8 mouse cellular contexts compared by ENCODE assay signal in the genomic region with DNA sequence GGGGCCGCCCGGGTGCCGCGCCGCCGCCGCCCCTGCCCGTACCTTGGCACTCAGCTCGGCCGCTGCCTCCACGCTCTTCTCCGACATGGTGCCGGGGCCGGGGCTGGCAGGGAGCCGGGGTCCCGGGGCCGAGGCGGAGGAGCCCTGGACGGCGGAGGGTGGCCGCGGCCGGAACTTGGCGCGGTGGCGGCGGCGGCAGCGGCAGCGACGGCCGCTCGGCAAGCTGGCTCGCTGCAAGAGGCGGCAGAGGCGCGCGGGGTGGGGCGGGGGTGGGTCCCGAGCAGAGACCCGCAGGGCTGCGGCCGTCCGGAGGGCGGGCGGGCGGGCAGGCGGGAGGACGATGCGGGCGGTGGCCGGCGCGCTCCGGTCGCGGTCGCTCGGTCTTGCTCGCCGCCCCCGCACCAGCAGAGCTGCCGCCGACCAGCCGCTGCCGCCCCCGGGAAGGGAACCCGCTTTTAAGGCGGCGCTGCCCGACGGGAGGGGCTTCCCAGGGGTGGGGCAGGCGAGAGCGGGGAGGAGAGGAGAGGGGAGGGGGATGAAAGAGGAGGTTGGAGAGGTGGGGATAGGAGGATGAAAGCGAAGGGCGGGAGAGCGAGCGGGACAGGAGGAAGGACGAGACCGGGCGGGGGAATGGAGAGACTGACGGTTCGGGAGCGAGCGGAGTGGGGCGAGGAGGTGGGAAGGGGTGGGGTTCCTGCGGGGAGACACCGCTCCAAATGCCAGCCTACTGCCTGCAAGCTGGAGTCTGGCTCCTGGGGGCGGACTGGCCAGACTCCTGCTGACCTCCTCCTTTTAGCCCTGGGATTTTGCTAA. TPM values are rescaled to one million over a fixed set of nuclear protein-coding genes. Genes with fewer than 3 reads are reported as not detected.
A peak's percentile ranks its signal among the peaks of the same experiment; 100 is the strongest.
DNase-seq lines count a peak whose midpoint lies in the region; ATAC-seq and TF ChIP-seq lines count a peak whose summit lies in the region.

No protein-coding gene starts in this region.

- no peak for TF ChIP-seq CTCF in bone marrow macrophage, adult 2 months (IDR thresholded peaks at IDR 0.05; ENCODE audit: low read depth, low read length)
- TF ChIP-seq CTCF in testis, adult 2 months (IDR thresholded peaks at IDR 0.05; ENCODE audit: control insufficient read depth, insufficient read depth, insufficient replicate concordance, low read depth, low read length) = no peak

- no peaks in the 10 kb centered on the region for H3K27me3 ChIP-seq in heart, embryonic 13.5 days (replicated peaks)
- peaks cover 90% of the 10 kb centered on the region for H3K27me3 ChIP-seq in liver, embryonic 13.5 days
- H3K27me3 ChIP-seq in neural tube, embryonic 12.5 days (replicated peaks) = no peaks in the 10 kb centered on the region
- H3K27me3 ChIP-seq in testis, adult 2 months (ENCODE audit: control insufficient read depth, insufficient read depth, low read length) = peaks cover 5% of the 10 kb centered on the region

- no peaks in the 10 kb centered on the region for H3K9me3 ChIP-seq in heart, embryonic 13.5 days
- no peaks in the 10 kb centered on the region for H3K9me3 ChIP-seq in liver, embryonic 13.5 days (replicated peaks)
- no peaks in the 10 kb centered on the region for H3K9me3 ChIP-seq in neural tube, embryonic 12.5 days

- peak; percentile 77 for DNase-seq in CD4-positive helper T cell, adult 2 months (ENCODE audit: low read depth, low spot score)
- DNase-seq in fibroblast of lung, adult 2 months (ENCODE audit: low read depth) = peak; percentile 74
- peak; percentile 95 for DNase-seq in kidney, postnatal 10 days
- peak; percentile 44 for DNase-seq in liver, embryonic 13.5 days

- WGBS in heart, embryonic 13.5 days = under 1% methylated on average over 67 of the region's 89 CpGs
- 1% methylated on average over 47 of the region's 89 CpGs for WGBS in liver, embryonic 13.5 days (ENCODE audit: insufficient replicate concordance)
- WGBS in neural tube, embryonic 12.5 days = under 1% methylated on average over 89 of the region's 89 CpGs

- peak overlapping the region; percentile 82 for H3K4me3 ChIP-seq in bone marrow macrophage, adult 2 months (ENCODE audit: insufficient read depth, low read length)
- peak overlapping the region; percentile 94 for H3K4me3 ChIP-seq in heart, embryonic 13.5 days
- H3K4me3 ChIP-seq in liver, embryonic 13.5 days (replicated peaks) = peak overlapping the region; percentile 72
- H3K4me3 ChIP-seq in neural tube, embryonic 12.5 days = peak overlapping the region; percentile 94
- H3K4me3 ChIP-seq in testis, adult 2 months (ENCODE audit: control insufficient read depth, low read depth, low read length) = peak overlapping the region; percentile 92

- TF ChIP-seq POLR2A in bone marrow macrophage, adult 2 months (IDR thresholded peaks at IDR 0.05; ENCODE audit: borderline replicate concordance, low read depth, low read length) = no peak
- peak; percentile 51 for TF ChIP-seq POLR2A in testis, adult 2 months (IDR thresholded peaks at IDR 0.05; ENCODE audit: control insufficient read depth, low read depth, low read length)

- H3K4me1 ChIP-seq in bone marrow macrophage, adult 2 months (ENCODE audit: control insufficient read depth, insufficient read depth, low read length) = peaks cover 63% of the 10 kb centered on the region
- H3K4me1 ChIP-seq in heart, embryonic 13.5 days = peaks cover 67% of the 10 kb centered on the region
- H3K4me1 ChIP-seq in liver, embryonic 13.5 days (replicated peaks) = peaks cover 72% of the 10 kb centered on the region
- H3K4me1 ChIP-seq in neural tube, embryonic 12.5 days = peaks cover 52% of the 10 kb centered on the region
- H3K4me1 ChIP-seq in testis, adult 2 months (ENCODE audit: control insufficient read depth, insufficient read depth, low read length) = peaks cover 24% of the 10 kb centered on the region

- H3K36me3 ChIP-seq in heart, embryonic 13.5 days = peaks cover 24% of the 10 kb centered on the region
- H3K36me3 ChIP-seq in liver, embryonic 13.5 days = peaks cover 12% of the 10 kb centered on the region
- peaks cover 23% of the 10 kb centered on the region for H3K36me3 ChIP-seq in neural tube, embryonic 12.5 days
- no peaks in the 10 kb centered on the region for H3K36me3 ChIP-seq in testis, adult 2 months (ENCODE audit: control insufficient read depth, insufficient read depth, low read length)

- H3K9ac ChIP-seq in heart, embryonic 13.5 days = peak overlapping the region; percentile 100
- H3K9ac ChIP-seq in liver, embryonic 13.5 days = peak overlapping the region; percentile 81
- peak overlapping the region; percentile 100 for H3K9ac ChIP-seq in neural tube, embryonic 12.5 days

- H3K27ac ChIP-seq in bone marrow macrophage, adult 2 months (ENCODE audit: insufficient read depth, low read depth, low read length) = peak overlapping the region; percentile 73
- H3K27ac ChIP-seq in heart, embryonic 13.5 days (replicated peaks) = peak overlapping the region; percentile 100
- H3K27ac ChIP-seq in liver, embryonic 13.5 days = peak overlapping the region; percentile 88
- H3K27ac ChIP-seq in neural tube, embryonic 12.5 days = peak overlapping the region; percentile 100
- H3K27ac ChIP-seq in testis, adult 2 months (ENCODE audit: control insufficient read depth, insufficient read depth, low read depth, low read length) = peak overlapping the region; percentile 68

- peak overlapping the region; percentile 100 for H3K4me2 ChIP-seq in heart, embryonic 13.5 days
- peak overlapping the region; percentile 93 for H3K4me2 ChIP-seq in liver, embryonic 13.5 days
- H3K4me2 ChIP-seq in neural tube, embryonic 12.5 days (replicated peaks) = peak overlapping the region; percentile 96

- ATAC-seq in heart, embryonic 13.5 days (ENCODE audit: extremely low read depth, insufficient number of reproducible peaks, low FRiP score, low TSS enrichment) = peak; percentile 56
- peak; percentile 52 for ATAC-seq in liver, embryonic 13.5 days (ENCODE audit: low read depth)
- ATAC-seq in neural tube, embryonic 12.5 days (ENCODE audit: low FRiP score, low read depth) = peak; percentile 72

RNA-seq across cellular contexts. Expression of a gene that starts 2.2 kb away (rescaled TPM):
- 820 and 821 TPM in 2 replicates for polyA plus RNA-seq in bone marrow macrophage, adult 2 months (2012; ENCODE audit: insufficient read depth, insufficient read length, missing spikeins)
- polyA plus RNA-seq in heart, embryonic 13.5 days (2015; fragmentation: Nextera tagmentation; extraction: Ambion mirVana) = 231 and 233 TPM in 2 replicates
- 42.3 and 47.6 TPM in 2 replicates for polyA plus RNA-seq in liver, embryonic 13.5 days (2015; fragmentation: Nextera tagmentation; extraction: Ambion mirVana)
- polyA plus RNA-seq in neural tube, embryonic 12.5 days (2016; fragmentation: Nextera tagmentation; extraction: Ambion mirVana) = 718 and 773 TPM in 2 replicates
- polyA plus RNA-seq in testis, adult 2 months (2012; rRNA removed) = 142 and 168 TPM in 2 replicates

RNA-seq across cellular contexts. Expression of a gene that starts 6.2 kb away (rescaled TPM):
- 0.44 TPM in 1 of 2 replicates, not detected in the other for polyA plus RNA-seq in bone marrow macrophage, adult 2 months (2012; ENCODE audit: insufficient read depth, insufficient read length, missing spikeins)
- polyA plus RNA-seq in heart, embryonic 13.5 days (2015; fragmentation: Nextera tagmentation; extraction: Ambion mirVana) = 1.0 and 1.1 TPM in 2 replicates
- polyA plus RNA-seq in liver, embryonic 13.5 days (2015; fragmentation: Nextera tagmentation; extraction: Ambion mirVana) = 0.14 and 0.18 TPM in 2 replicates
- polyA plus RNA-seq in neural tube, embryonic 12.5 days (2016; fragmentation: Nextera tagmentation; extraction: Ambion mirVana) = 1.8 and 2.2 TPM in 2 replicates
- 0.11 and 0.12 TPM in 2 replicates for polyA plus RNA-seq in testis, adult 2 months (2012; rRNA removed)

RNA-seq across cellular contexts. Expression of a gene that starts 13.5 kb away (rescaled TPM):
- 186 and 188 TPM in 2 replicates for polyA plus RNA-seq in bone marrow macrophage, adult 2 months (2012; ENCODE audit: insufficient read depth, insufficient read length, missing spikeins)
- polyA plus RNA-seq in heart, embryonic 13.5 days (2015; fragmentation: Nextera tagmentation; extraction: Ambion mirVana) = 288 and 320 TPM in 2 replicates
- polyA plus RNA-seq in liver, embryonic 13.5 days (2015; fragmentation: Nextera tagmentation; extraction: Ambion mirVana) = 129 and 134 TPM in 2 replicates
- polyA plus RNA-seq in neural tube, embryonic 12.5 days (2016; fragmentation: Nextera tagmentation; extraction: Ambion mirVana) = 546 and 556 TPM in 2 replicates
- polyA plus RNA-seq in testis, adult 2 months (2012; rRNA removed) = 75.4 and 76.5 TPM in 2 replicates

RNA-seq across cellular contexts. Expression of a gene that starts 29.7 kb away (rescaled TPM):
- 20.6 and 23.4 TPM in 2 replicates for polyA plus RNA-seq in bone marrow macrophage, adult 2 months (2012; ENCODE audit: insufficient read depth, insufficient read length, missing spikeins)
- not detected in 2 replicates for polyA plus RNA-seq in heart, embryonic 13.5 days (2015; fragmentation: Nextera tagmentation; extraction: Ambion mirVana)
- polyA plus RNA-seq in liver, embryonic 13.5 days (2015; fragmentation: Nextera tagmentation; extraction: Ambion mirVana) = 0.17 TPM in 1 of 2 replicates, not detected in the other
- polyA plus RNA-seq in neural tube, embryonic 12.5 days (2016; fragmentation: Nextera tagmentation; extraction: Ambion mirVana) = 0.06 TPM in 1 of 2 replicates, not detected in the other
- 0.53 and 0.67 TPM in 2 replicates for polyA plus RNA-seq in testis, adult 2 months (2012; rRNA removed)

RNA-seq across cellular contexts. Expression of a gene that starts 47.6 kb away (rescaled TPM):
- polyA plus RNA-seq in bone marrow macrophage, adult 2 months (2012; ENCODE audit: insufficient read depth, insufficient read length, missing spikeins) = 49.3 and 58.7 TPM in 2 replicates
- 140 and 143 TPM in 2 replicates for polyA plus RNA-seq in heart, embryonic 13.5 days (2015; fragmentation: Nextera tagmentation; extraction: Ambion mirVana)
- polyA plus RNA-seq in liver, embryonic 13.5 days (2015; fragmentation: Nextera tagmentation; extraction: Ambion mirVana) = 67.3 and 77.6 TPM in 2 replicates
- polyA plus RNA-seq in neural tube, embryonic 12.5 days (2016; fragmentation: Nextera tagmentation; extraction: Ambion mirVana) = 91.5 and 99.8 TPM in 2 replicates
- 387 and 413 TPM in 2 replicates for polyA plus RNA-seq in testis, adult 2 months (2012; rRNA removed)

Comparison
In these comparisons a context has a peak if more than half of its experiments do, and no peak if none do; other contexts are left out.
1. Peak in every context shown above with its lines: DNase-seq, ATAC-seq, H3K4me3 ChIP-seq and H3K27ac ChIP-seq.
2. DNase-seq: peak in every context shown above with its lines; median percentile 95 in kidney, postnatal 10 days; 77 in CD4-positive helper T cell, adult 2 months; 74 in fibroblast of lung, adult 2 months; 44 in liver, embryonic 13.5 days.